Mouse (Mus musculus) stomach, postnatal 0 days (tissue): ENCODE results near the gene Kcnj6.

Experiments used
- CTCF ChIP-seq: IDR thresholded peaks from 2 replicates; pipeline ENCODE4 v1.5.1; 2016; ENCODE audit warnings: antibody characterized with exemption, low read depth, mild to moderate bottlenecking, moderate library complexity
- EP300 ChIP-seq: optimal IDR thresholded peaks from 2 replicates; pipeline ENCODE3; 2016; ENCODE audit warnings: antibody characterized with exemption

DNA sequence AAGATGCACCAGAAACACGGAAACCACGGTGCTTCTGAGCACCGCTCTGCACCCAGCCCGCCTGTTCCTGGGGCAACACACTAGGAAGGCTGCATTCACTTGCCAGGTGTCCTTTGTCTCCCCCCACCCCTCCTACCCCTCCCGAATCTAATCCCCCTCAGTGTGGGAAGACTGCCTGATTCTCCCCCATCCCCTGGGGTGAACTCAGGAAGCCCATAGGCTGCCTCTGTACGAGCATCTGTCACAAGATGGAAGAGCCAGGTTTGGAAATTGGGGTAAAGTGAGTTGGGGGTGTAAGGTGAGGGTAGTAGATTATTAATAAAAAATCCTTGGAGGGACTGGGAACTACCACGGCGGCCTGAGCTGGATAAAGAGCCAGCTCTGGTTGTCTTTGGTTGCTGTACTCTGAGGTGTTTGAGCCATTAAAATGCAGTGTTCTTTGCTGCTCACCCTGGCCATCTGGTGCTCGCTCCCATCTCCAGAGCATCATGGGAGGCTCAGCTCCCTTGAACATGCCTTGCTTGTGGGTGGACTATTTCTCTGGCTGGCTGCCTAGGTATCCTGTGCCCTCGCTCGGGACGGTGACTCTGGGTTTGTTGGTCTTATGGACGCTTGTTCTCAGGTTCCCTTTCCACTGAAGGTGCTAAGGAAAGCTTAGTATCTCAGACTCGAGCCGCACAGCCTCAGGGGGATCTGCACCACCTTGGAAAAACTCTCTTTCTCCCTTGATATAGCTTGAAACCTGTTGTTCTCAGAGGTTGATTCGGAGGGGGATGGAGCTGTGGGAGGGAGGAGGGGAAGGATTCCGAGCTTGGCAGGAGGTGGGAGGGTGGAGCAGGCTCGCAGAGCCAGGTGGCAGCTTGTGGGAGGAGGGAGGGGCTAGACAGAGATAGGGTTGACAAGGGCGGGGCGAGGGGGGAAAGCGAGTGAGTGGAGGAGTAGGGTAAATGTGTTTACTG is 65.9 kb downstream of the Kcnj6 start:
- no peak for TF ChIP-seq CTCF
- no peak for TF ChIP-seq EP300
